Mouse (Mus musculus): Measurements from ENCODE around the gene Chga. TPM values are rescaled to one million over a fixed set of nuclear protein-coding genes. Genes with fewer than 3 reads are reported as not detected.

Gene Chga
- total and polyA plus RNA-seq, 3 experiments = 0.33 TPM; not detected in 2

GRCm38 (mm10) chr12:102576659-102577398, 22.1 kb downstream of the Chga start:
- no peak for TF ChIP-seq GATA2 (IDR thresholded peaks at IDR 0.05; ENCODE audit: borderline replicate concordance, low read depth, low read length)
- no peak for TF ChIP-seq TAL1 (conservative IDR thresholded peaks at IDR 0.05; ENCODE audit: low read depth, low read length)
- no peak for TF ChIP-seq CTCF (IDR thresholded peaks at IDR 0.05; ENCODE audit: low read depth, low read length)
- TF ChIP-seq GATA1 (IDR thresholded peaks at IDR 0.05; ENCODE audit: borderline replicate concordance, low read length) = no peak
- no peaks in the 10 kb centered on the region for H3K4me1 ChIP-seq (ENCODE audit: insufficient read depth, low read depth, low read length)
- H3K9me3 ChIP-seq (replicated peaks) = no peaks in the 10 kb centered on the region
- peaks cover 44% of the 10 kb centered on the region for H3K36me3 ChIP-seq (replicated peaks)
- H3K4me3 ChIP-seq (ENCODE audit: low read depth, low read length) = no peak overlapping the region
- DNase-seq (ENCODE audit: low spot score) (no peak), ATAC-seq (ENCODE audit: extremely low read depth, insufficient number of reproducible peaks, low FRiP score, poor library complexity, severe bottlenecking) (no peak)
- no peaks in the 10 kb centered on the region for H3K27me3 ChIP-seq (ENCODE audit: insufficient read depth, low read length)

GRCm38 (mm10) chr12:102579041-102579440, 24.3 kb downstream of the Chga start:
- Histone ChIP-seq H3K36me3 (replicated peaks) (peaks cover 41% of the 10 kb centered on the region), H3K4me3 (ENCODE audit: low read depth, low read length) (no peak overlapping the region), H3K4me1 (ENCODE audit: insufficient read depth, low read depth, low read length) (no peaks in the 10 kb centered on the region), H3K9me3 (replicated peaks) (no peaks in the 10 kb centered on the region), H3K27me3 (ENCODE audit: insufficient read depth, low read length) (no peaks in the 10 kb centered on the region)
- TF ChIP-seq POLR2AphosphoS5 (IDR thresholded peaks at IDR 0.05; ENCODE audit: insufficient replicate concordance, low read depth, low read length) (no peak), GATA1 (IDR thresholded peaks at IDR 0.05; ENCODE audit: borderline replicate concordance, low read length) (no peak), CTCF (IDR thresholded peaks at IDR 0.05; ENCODE audit: low read depth, low read length) (peak; percentile 53), TAL1 (conservative IDR thresholded peaks at IDR 0.05; ENCODE audit: low read depth, low read length) (no peak)
- ATAC-seq (ENCODE audit: extremely low read depth, insufficient number of reproducible peaks, low FRiP score, poor library complexity, severe bottlenecking) (no peak; the same call in 1 of the 2 replicates), DNase-seq (ENCODE audit: low spot score) (peak; percentile 64)

GRCm38 (mm10) chr12:102581579-102582196, 26.9 kb downstream of the Chga start:
- no peak for ATAC-seq (ENCODE audit: extremely low read depth, insufficient number of reproducible peaks, low FRiP score, poor library complexity, severe bottlenecking)
- no peak for TF ChIP-seq CTCF (IDR thresholded peaks at IDR 0.05; ENCODE audit: low read depth, low read length)
- TF ChIP-seq GATA1 (IDR thresholded peaks at IDR 0.05; ENCODE audit: borderline replicate concordance, low read length) = no peak
- TF ChIP-seq TAL1 (conservative IDR thresholded peaks at IDR 0.05; ENCODE audit: low read depth, low read length) = no peak
- Histone ChIP-seq H3K9me3 (replicated peaks) (no peaks in the 10 kb centered on the region), H3K4me3 (ENCODE audit: low read depth, low read length) (no peak overlapping the region), H3K4me1 (ENCODE audit: insufficient read depth, low read depth, low read length) (no peaks in the 10 kb centered on the region), H3K36me3 (replicated peaks) (peaks cover 51% of the 10 kb centered on the region), H3K27me3 (ENCODE audit: insufficient read depth, low read length) (no peaks in the 10 kb centered on the region)
- DNase-seq (ENCODE audit: low spot score) = no peak

GRCm38 (mm10) chr12:102582441-102582840, 27.7 kb downstream of the Chga start:
- Histone ChIP-seq H3K9me3 (replicated peaks) (no peaks in the 10 kb centered on the region), H3K4me1 (ENCODE audit: insufficient read depth, low read depth, low read length) (no peaks in the 10 kb centered on the region), H3K27me3 (ENCODE audit: insufficient read depth, low read length) (no peaks in the 10 kb centered on the region), H3K36me3 (replicated peaks) (peaks cover 51% of the 10 kb centered on the region), H3K4me3 (ENCODE audit: low read depth, low read length) (no peak overlapping the region)
- ATAC-seq (ENCODE audit: extremely low read depth, insufficient number of reproducible peaks, low FRiP score, poor library complexity, severe bottlenecking) (no peak), DNase-seq (ENCODE audit: low spot score) (no peak)
- TF ChIP-seq GATA1 (IDR thresholded peaks at IDR 0.05; ENCODE audit: borderline replicate concordance, low read length) (no peak), CTCF (IDR thresholded peaks at IDR 0.05; ENCODE audit: low read depth, low read length) (no peak), TAL1 (conservative IDR thresholded peaks at IDR 0.05; ENCODE audit: low read depth, low read length) (no peak), GATA2 (IDR thresholded peaks at IDR 0.05; ENCODE audit: borderline replicate concordance, low read depth, low read length) (no peak), POLR2AphosphoS5 (IDR thresholded peaks at IDR 0.05; ENCODE audit: insufficient replicate concordance, low read depth, low read length) (no peak)

GRCm38 (mm10) chr12:102585390-102585789, 30.6 kb downstream of the Chga start:
- no peak for TF ChIP-seq CTCF (IDR thresholded peaks at IDR 0.05; ENCODE audit: low read depth, low read length)
- no peak for TF ChIP-seq GATA1 (IDR thresholded peaks at IDR 0.05; ENCODE audit: borderline replicate concordance, low read length)
- no peak for TF ChIP-seq POLR2AphosphoS5 (IDR thresholded peaks at IDR 0.05; ENCODE audit: insufficient replicate concordance, low read depth, low read length)
- no peak for TF ChIP-seq GATA2 (IDR thresholded peaks at IDR 0.05; ENCODE audit: borderline replicate concordance, low read depth, low read length)
- TF ChIP-seq TAL1 (conservative IDR thresholded peaks at IDR 0.05; ENCODE audit: low read depth, low read length) = no peak
- Histone ChIP-seq H3K27me3 (ENCODE audit: insufficient read depth, low read length) (no peaks in the 10 kb centered on the region), H3K4me3 (ENCODE audit: low read depth, low read length) (no peak overlapping the region), H3K4me1 (ENCODE audit: insufficient read depth, low read depth, low read length) (no peaks in the 10 kb centered on the region), H3K36me3 (replicated peaks) (peaks cover 40% of the 10 kb centered on the region), H3K9me3 (replicated peaks) (no peaks in the 10 kb centered on the region)
- no peak for DNase-seq (ENCODE audit: low spot score)
- no peak for ATAC-seq (ENCODE audit: extremely low read depth, insufficient number of reproducible peaks, low FRiP score, poor library complexity, severe bottlenecking)

- DNase-seq (ENCODE audit: low spot score) (no peak), ATAC-seq (ENCODE audit: extremely low read depth, insufficient number of reproducible peaks, low FRiP score, poor library complexity, severe bottlenecking) (no peak)
- no peaks in the 10 kb centered on the region for H3K4me1 ChIP-seq (ENCODE audit: insufficient read depth, low read depth, low read length)
- H3K4me3 ChIP-seq (ENCODE audit: low read depth, low read length) = no peak overlapping the region
- no peak for TF ChIP-seq GATA1 (IDR thresholded peaks at IDR 0.05; ENCODE audit: borderline replicate concordance, low read length)
- TF ChIP-seq TAL1 (conservative IDR thresholded peaks at IDR 0.05; ENCODE audit: low read depth, low read length) = no peak
- no peak for TF ChIP-seq POLR2AphosphoS5 (IDR thresholded peaks at IDR 0.05; ENCODE audit: insufficient replicate concordance, low read depth, low read length)
- no peak for TF ChIP-seq CTCF (IDR thresholded peaks at IDR 0.05; ENCODE audit: low read depth, low read length)
- TF ChIP-seq GATA2 (IDR thresholded peaks at IDR 0.05; ENCODE audit: borderline replicate concordance, low read depth, low read length) = no peak
- peaks cover 40% of the 10 kb centered on the region for H3K36me3 ChIP-seq (replicated peaks)
- H3K27me3 ChIP-seq (ENCODE audit: insufficient read depth, low read length) = no peaks in the 10 kb centered on the region
- no peaks in the 10 kb centered on the region for H3K9me3 ChIP-seq (replicated peaks)
Observed at GRCm38 (mm10) chr12:102586286-102586881, 31.6 kb downstream of the Chga start.

All from G1E (cell line).